Mouse (Mus musculus) left cerebral cortex, adult 2 months (tissue): ENCODE results near the gene Thumpd3. TPM values are rescaled to one million over a fixed set of nuclear protein-coding genes. Genes with fewer than 3 reads are reported as not detected.

Source experiments
- DNase-seq, 2 experiments: peaks; one replicate each; pipeline ENCODE4 v3.0.0; 2021 to 2022; ENCODE audit warnings: low spot score in 2 of 2, mixed read lengths in 1 of 2; ENCODE audit errors: extremely low spot score in 1 of 2
- H3K27ac ChIP-seq: fragments of 200-600 bp; 2 replicates; pipeline ENCODE4 v1.8.1; 2022
- H3K4me3 ChIP-seq: fragments of 200-600 bp; 2 replicates; pipeline ENCODE4 v1.8.1; 2022
- CTCF ChIP-seq: fragments of 200-600 bp; IDR thresholded peaks from 2 replicates; pipeline ENCODE4 v1.8.1; 2022; ENCODE audit warnings: antibody characterized with exemption, mild to moderate bottlenecking, moderate library complexity
- intact Hi-C: fragments of 180-260 bp; cut with DNase I; formaldehyde crosslinking; loops from one replicate; pipeline ENCODE4 v1.15.1; 2025
- total RNA-seq, 2 experiments: library from RNA; stranded (reverse); gene quantifications; 2 replicates each; pipeline ENCODE4 v1.2.3; 2021

Thumpd3 gene
- total RNA-seq, 2 experiments from 2014 or later = 28.2 to 28.9 TPM

DNA sequence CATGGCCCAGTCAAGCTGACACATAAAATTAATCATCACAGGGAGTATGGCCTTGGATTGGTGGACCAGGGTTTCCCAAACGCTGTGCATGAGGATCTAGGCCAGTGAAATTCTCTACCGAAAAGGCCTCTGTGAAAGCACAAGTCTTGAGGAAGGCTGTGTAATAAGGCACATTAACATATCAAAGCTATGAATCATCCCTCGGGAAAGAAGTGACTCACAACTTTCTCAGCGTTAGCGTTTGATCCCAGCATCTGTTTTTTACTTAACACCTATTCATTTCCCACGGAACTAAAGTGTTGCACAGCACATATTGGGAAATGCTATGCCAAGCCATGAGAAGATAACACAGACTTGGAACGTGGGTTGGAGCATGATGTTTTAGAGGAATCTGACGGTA lies 21.2 kb upstream of the Thumpd3 start:
- no peak for TF ChIP-seq CTCF
- Histone ChIP-seq H3K27ac (peak overlapping the region; percentile 45), H3K4me3 (no peak overlapping the region)
- intact Hi-C loops = no loop called here
- DNase-seq = peak; percentile 28 to 36

GRCm38 (mm10) chr6:113025774-113026173 lies 20.3 kb upstream of the Thumpd3 start:
- no peak for DNase-seq
- Histone ChIP-seq H3K4me3 (no peak overlapping the region), H3K27ac (peak overlapping the region; percentile 45; the same call in 1 of the 2 replicates)
- intact Hi-C loops = no loop called here
- no peak for TF ChIP-seq CTCF

DNA sequence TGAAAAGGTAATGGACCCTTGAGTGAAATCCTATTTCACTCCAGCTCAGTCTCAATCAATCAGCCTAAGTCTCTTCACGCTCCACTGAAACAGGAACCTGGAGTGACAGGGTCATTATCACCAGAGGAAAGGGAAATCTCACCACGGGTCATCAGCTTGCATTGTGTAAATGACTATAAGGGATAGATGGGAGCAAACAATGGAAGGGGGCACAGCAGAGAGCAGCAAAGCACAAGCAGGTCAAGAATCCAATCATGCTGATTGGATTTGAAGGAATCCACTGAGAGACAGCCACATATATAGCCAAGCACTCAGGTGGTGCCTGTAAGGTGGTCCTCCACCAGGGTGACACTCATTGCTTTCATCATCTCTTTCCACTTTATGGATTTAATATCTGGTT lies 18.6 kb upstream of the Thumpd3 start:
- no peak for TF ChIP-seq CTCF
- Histone ChIP-seq H3K27ac (no peak overlapping the region), H3K4me3 (no peak overlapping the region)
- intact Hi-C loops = no loop called here
- no peak for DNase-seq

DNA sequence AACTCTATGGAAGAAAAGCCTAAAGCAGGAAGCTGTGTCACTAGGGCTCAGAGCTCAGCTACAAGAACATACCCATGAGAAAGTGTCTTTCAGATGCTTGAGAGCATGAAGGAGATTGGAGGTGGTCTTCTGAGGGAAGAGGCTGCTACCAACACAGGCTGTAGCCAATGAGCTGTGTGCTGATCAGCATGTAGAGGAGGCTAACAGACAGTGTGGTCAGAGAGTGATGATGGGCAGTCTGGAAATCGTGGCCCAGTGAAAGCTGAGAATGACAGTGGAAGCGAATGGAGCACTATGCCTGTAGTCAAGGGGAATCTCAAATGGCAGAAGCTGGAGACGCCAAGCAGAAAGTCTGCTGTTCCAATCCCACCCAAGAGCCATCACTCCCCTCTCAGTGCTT lies 17.0 kb upstream of the Thumpd3 start:
- no peak for DNase-seq
- intact Hi-C loops = no loop called here
- Histone ChIP-seq H3K27ac (0 out of 2 replicates have a peak overlapping the region, but pooled peaks have one; percentile 44), H3K4me3 (no peak overlapping the region)
- TF ChIP-seq CTCF = no peak

GRCm38 (mm10) chr6:113030553-113030952 lies 15.5 kb upstream of the Thumpd3 start:
- no peak overlapping the region for H3K4me3 ChIP-seq
- DNase-seq = no peak
- intact Hi-C loops = no loop called here

DNA sequence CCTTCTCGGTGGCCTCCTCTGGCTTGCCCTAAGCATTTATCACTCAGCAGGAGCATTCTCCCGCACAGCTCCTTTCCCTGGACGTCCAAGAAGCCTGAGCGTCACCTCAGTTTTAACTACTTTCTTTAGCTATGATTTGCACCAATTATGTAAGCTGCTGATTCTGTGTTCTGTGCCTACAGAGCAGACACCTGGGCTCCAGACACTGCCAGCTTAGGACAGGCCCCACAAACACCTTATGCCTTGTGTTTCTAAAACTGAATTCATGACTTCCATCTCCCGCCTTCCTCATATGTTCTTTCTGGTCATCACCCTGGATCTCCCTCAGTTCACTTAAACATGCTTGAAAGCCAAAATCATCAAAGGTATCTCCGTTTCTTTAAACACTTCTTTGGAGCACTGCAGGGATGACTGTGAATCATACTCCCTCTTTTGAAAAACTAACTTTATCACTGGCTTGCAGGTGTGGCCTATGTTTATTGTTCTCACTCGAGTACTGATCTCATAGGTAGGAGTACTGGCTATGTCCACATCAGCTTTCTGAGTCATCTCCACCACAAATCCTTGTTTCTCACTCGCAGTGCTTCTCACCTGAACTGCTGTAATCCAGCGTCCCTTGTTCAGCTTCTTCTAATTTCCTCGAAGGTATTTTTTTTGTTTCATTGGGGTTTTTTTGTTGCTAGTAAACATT lies 14.9 kb upstream of the Thumpd3 start:
- DNase-seq = no peak
- Histone ChIP-seq H3K27ac (peak overlapping the region; percentile 40), H3K4me3 (no peak overlapping the region)
- intact Hi-C loops = no loop called here
- no peak for TF ChIP-seq CTCF

More at GRCm38 (mm10) chr6:113030553-113030952, 15.5 kb upstream of the Thumpd3 start:
- no peak for TF ChIP-seq CTCF
- peak overlapping the region; percentile 40 for H3K27ac ChIP-seq

DNA sequence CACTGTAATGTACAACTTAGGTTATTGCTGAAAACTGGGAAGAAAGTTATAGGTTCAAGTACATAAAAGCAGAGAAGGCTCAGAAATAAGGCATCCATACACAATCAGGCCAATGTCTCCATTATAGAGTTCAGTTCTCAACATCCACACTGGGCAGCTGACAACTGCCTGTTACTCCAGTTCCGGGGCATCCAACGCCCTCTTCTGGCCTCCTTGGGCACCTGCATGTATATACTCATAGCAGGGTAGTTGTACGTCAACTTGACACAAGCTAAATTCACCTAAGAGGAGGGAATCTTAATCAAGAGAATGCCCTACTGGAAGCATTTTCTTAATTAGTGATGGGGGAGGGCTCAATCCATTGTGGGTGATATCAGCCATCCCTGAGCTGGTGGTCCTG lies 13.9 kb upstream of the Thumpd3 start:
- H3K27ac ChIP-seq = no peak overlapping the region
- intact Hi-C loops = no loop called here
- H3K4me3 ChIP-seq = no peak overlapping the region
- no peak; the same call in 1 of the 2 replicates for TF ChIP-seq CTCF
- DNase-seq = no peak

DNA sequence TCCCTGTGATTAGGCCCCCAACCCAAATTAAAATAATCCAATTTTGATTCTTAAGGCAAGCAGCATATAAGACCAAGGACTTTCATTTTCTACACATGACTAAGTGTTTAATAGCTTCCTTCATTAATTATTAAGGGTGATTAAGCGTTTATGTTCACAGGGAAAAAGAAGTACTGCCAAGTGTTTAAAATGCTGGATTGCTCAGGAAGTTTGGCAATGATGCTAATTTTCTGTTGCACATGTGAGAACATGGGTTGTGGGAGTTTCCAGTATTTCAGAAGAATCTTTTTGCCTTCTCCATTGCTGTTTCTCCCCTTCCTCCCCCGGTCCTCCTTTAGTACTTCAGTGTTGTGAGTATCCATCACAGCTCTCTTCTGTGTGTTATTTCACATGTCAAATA lies 12.8 kb upstream of the Thumpd3 start:
- no peak for DNase-seq
- no peak for TF ChIP-seq CTCF
- Histone ChIP-seq H3K27ac (no peak overlapping the region), H3K4me3 (no peak overlapping the region)
- intact Hi-C loops = no loop called here

DNA sequence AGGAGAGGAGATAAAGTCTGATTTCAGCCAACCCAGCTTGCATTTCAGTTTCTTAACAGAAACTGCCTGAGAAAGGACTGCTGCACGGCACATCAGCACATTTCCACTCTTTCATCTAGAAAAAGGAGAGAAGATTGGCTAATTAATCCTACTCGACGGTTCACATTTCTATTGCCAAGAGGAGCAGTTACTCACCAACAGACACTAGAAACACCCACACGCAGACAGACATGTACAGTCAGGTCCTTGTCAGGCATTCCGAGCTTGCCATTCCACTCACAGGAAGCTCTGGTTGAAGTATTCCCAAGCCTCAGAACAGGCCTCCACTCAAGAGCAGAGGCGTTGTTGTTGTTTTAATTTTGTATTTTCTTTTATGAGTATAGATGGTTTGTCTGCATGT lies 11.6 kb upstream of the Thumpd3 start:
- no peak for TF ChIP-seq CTCF
- no peak for DNase-seq
- H3K4me3 ChIP-seq = no peak overlapping the region
- no peak overlapping the region for H3K27ac ChIP-seq
- intact Hi-C loops = no loop called here

DNA sequence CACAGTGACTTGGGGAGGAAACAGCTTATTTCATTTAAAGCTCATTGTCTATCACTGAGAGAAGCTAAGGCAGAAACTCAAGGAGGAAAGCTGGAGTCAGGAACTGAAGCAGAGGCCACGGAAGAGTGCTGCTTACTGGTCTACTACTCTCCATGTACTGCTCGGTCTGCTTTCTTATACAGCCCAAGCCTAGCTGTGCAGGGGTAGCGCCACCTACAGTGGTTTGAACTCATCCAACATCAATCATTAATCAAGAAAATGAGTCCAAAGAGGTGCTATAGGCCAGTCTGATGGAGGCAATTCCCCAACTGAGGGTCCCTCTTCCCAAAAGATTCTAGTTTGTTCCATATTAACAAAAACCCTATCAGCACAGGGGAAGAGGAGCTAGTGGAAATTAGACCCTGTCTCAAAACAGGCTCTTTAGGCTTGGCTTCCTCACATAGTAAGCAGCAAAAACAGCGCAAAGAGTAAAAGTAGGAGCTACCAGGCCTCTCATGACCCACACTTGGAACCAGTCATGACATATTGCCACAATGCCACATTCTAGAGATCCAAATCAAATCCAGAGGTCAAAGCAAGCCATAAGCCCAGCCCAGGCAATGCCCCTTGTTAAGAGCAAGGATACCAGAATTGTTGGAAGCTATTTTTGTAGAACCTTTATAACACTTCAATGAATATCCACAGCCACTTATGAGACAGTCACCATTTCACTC lies 9.4 kb upstream of the Thumpd3 start:
- no peak overlapping the region for H3K27ac ChIP-seq
- TF ChIP-seq CTCF = no peak
- no peak overlapping the region for H3K4me3 ChIP-seq
- DNase-seq = no peak
- intact Hi-C loops = no loop called here

- peak; percentile 59 to 74 for DNase-seq
- Histone ChIP-seq H3K27ac (peak overlapping the region; percentile 61; the same call in 1 of the 2 replicates), H3K4me3 (peak overlapping the region; percentile 13; the same call in 1 of the 2 replicates)
- peak; percentile 98 for TF ChIP-seq CTCF
- intact Hi-C loops = no loop called here
These were observed 7.9 kb upstream of the Thumpd3 start for GRCm38 (mm10) chr6:113037946-113038734.

DNA sequence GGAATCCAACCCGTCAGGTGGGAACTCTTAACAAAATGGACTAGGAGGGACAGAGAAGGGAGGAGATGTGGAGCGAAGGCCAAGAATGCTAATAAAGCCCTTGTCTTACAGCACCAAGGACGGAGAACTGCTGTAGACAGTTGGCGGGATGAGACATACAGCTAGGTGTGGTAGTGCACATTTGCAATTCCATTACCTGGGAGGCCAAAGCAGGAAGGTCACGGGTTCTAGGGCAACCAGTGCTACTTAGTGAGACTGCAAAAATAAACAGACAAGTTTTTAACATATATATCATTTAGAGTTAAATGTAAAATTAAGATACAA lies 7.3 kb upstream of the Thumpd3 start:
- Histone ChIP-seq H3K27ac (no peak overlapping the region), H3K4me3 (no peak overlapping the region)
- no peak for TF ChIP-seq CTCF
- no peak for DNase-seq
- intact Hi-C loops = no loop called here
